Mouse (Mus musculus) limb, embryonic 13.5 days (tissue): ENCODE measurements around the gene Tspan3. TPM values are rescaled to one million over a fixed set of nuclear protein-coding genes. Genes with fewer than 3 reads are reported as not detected.

Experiments
- ATAC-seq: fragments of 200-750 bp; cut with Nextera tagmentation; 2 replicates; pipeline ENCODE4 v1.8.0; 2017; ENCODE audit warnings: low read depth, moderate number of reproducible peaks, moderate TSS enrichment; ENCODE audit not compliant: low FRiP score
- H3K27ac ChIP-seq: fragments of 300-500 bp; sonication (generic); 2 replicates; pipeline ENCODE4 v1.5.1; 2015; ENCODE audit warnings: inconsistent platforms, mild to moderate bottlenecking, moderate library complexity
- H3K27me3 ChIP-seq: fragments of 300-500 bp; sonication (generic); 2 replicates; pipeline ENCODE4 v1.6.1; 2015; ENCODE audit warnings: mild to moderate bottlenecking, inconsistent platforms
- H3K36me3 ChIP-seq: fragments of 300-500 bp; sonication (generic); 2 replicates; pipeline ENCODE4 v1.6.1; 2015; ENCODE audit warnings: inconsistent platforms, mild to moderate bottlenecking, moderate library complexity
- H3K4me1 ChIP-seq: fragments of 300-500 bp; sonication (generic); 2 replicates; pipeline ENCODE4 v1.6.1; 2015; ENCODE audit warnings: inconsistent platforms
- H3K4me2 ChIP-seq: fragments of 300-500 bp; sonication (generic); replicated peaks from 2 replicates; pipeline ENCODE4 v1.6.1; 2015; ENCODE audit warnings: inconsistent platforms, mild to moderate bottlenecking, moderate library complexity
- H3K4me3 ChIP-seq: fragments of 300-500 bp; sonication (generic); 2 replicates; pipeline ENCODE4 v1.5.1; 2015; ENCODE audit warnings: moderate library complexity, mild to moderate bottlenecking, inconsistent platforms
- H3K9ac ChIP-seq: fragments of 300-500 bp; sonication (generic); 2 replicates; pipeline ENCODE4 v1.6.1; 2015; ENCODE audit warnings: mild to moderate bottlenecking, inconsistent platforms
- H3K9me3 ChIP-seq: fragments of 300-500 bp; sonication (generic); 2 replicates; pipeline ENCODE4 v1.6.1; 2016; ENCODE audit warnings: inconsistent platforms
- WGBS: fragments of 180-500 bp; shearing (Covaris S2); methylation state at CpG from one replicate; pipeline ENCODE4 v1.1.7; 2015; 5-methylcytosine and 5-hydroxymethylcytosine counted together
- polyA plus RNA-seq: library from polyadenylated mRNA; unstranded; fragments of >200 nt; fragmentation: Nextera tagmentation; extraction: Ambion mirVana; gene quantifications from 2 replicates; pipeline ENCODE4 v1.2.1, GENCODE M21; 2015

Gene Tspan3
- 550 and 580 TPM in 2 replicates for polyA plus RNA-seq

DNA sequence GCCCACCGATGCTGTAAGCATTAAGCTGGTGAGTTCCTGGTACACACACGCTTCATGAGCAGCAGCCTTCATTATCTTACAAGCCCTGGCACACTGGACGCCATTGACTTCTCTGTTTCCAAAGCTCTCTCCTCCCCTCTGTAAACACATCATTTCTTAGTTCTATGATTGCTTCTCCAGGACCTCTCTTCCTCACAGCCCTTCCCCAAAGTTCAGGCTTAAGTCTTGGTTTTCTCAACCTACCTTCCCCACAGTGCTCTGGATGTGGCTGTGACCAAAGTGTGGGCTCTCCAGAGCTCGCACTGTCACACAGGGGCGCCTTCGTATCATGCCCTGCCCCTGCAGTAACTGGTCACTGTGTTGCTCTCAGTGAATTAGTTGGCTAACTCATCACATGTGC, at the start of gene Tspan3:
Tspan3 (minus strand) TSS at position 101 of the 400 bp plus-strand sequence.
- WGBS: 84% methylated on average over 6 of the region's 6 CpGs
- Histone ChIP-seq H3K4me3 (no peak within 1 kb of the TSS), H3K27ac (peak within 1 kb of the TSS; percentile 67), H3K27me3 (no peaks in the 10 kb centered on the region), H3K36me3 (no peaks in the 10 kb centered on the region), H3K4me2 (peak within 1 kb of the TSS; percentile 5; the same call in 1 of the 2 replicates), H3K9ac (no peak within 1 kb of the TSS), H3K4me1 (peaks cover 37% of the 10 kb centered on the region), H3K9me3 (no peaks in the 10 kb centered on the region)
- no peak for ATAC-seq

DNA sequence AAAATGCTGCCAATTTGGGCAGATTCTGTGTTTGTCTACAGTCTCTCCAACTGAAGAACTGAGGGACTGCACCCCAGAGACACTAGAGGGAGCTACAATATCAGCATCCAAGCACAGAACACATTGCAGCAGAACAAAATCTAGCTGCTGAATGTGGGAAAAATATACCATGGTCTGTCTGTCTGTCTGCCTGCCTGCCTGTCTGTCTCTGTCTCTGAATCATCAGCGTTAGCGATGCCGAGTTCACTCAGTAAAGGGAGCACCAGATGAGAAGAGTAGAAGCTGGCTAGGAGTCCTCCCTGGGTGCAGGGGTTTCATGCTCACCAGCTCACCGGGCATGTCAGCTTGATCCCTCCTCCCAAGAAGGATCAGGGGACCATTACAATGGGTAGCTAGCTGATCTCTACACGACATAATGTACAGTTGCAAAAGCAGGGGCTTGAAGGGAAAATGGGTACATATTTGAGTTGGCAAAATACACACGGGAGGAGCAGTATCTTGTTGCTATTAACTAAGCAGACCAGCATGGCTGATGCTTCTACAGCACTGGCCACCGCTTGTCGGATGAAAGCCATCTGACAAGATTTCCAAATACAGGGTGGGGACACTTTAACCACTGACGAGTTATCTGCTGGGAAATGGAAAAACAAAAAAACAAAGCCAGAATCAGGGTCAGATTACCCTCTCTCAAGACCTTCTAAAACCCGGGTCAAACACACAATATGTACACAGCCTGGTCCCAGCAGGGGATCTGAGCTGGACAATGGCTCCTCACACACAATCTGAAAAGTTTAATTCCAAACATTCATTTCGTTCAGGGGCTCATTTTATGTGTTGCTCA, 48.4 kb upstream of the Tspan3 start:
- 0 out of 2 replicates have a peak, but pooled peaks cover 3% of the 10 kb centered on the region for H3K9me3 ChIP-seq
- no peak overlapping the region for H3K4me3 ChIP-seq
- no peak for ATAC-seq
- H3K27ac ChIP-seq: no peak overlapping the region
- H3K36me3 ChIP-seq: no peaks in the 10 kb centered on the region
- H3K4me2 ChIP-seq: no peak overlapping the region
- H3K9ac ChIP-seq: no peak overlapping the region
- WGBS: 45% methylated on average over 11 of the region's 11 CpGs
- H3K4me1 ChIP-seq: peaks cover 11% of the 10 kb centered on the region
- H3K27me3 ChIP-seq: no peaks in the 10 kb centered on the region

DNA sequence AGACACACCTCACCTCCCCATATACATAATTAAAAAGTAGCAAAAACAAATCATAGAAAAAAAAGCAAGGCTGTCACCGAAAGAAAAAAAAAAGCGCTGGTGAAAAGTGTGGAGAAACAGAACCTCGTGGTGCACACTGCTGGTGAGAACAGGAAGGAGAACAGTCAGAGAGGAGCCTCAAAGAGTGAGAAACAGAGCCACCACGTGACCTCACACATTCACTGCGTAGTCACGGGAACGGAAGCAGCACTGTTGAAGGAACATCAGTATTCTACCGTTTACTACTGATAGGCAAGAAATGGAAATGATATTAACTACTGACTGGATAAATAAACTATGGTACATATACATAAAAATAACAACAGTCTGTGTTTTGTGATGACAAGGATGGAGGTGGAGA, 43.5 kb upstream of the Tspan3 start:
- H3K27ac ChIP-seq: no peak overlapping the region
- no peak overlapping the region for H3K4me2 ChIP-seq
- no peak overlapping the region for H3K9ac ChIP-seq
- 84% methylated on average over 8 of the region's 8 CpGs for WGBS
- H3K27me3 ChIP-seq: no peaks in the 10 kb centered on the region
- H3K9me3 ChIP-seq: 0 out of 2 replicates have a peak, but pooled peaks cover 3% of the 10 kb centered on the region
- H3K36me3 ChIP-seq: peaks cover 16% of the 10 kb centered on the region; the same call in 1 of the 2 replicates
- H3K4me1 ChIP-seq: peaks cover 4% of the 10 kb centered on the region
- H3K4me3 ChIP-seq: no peak overlapping the region
- no peak for ATAC-seq

DNA sequence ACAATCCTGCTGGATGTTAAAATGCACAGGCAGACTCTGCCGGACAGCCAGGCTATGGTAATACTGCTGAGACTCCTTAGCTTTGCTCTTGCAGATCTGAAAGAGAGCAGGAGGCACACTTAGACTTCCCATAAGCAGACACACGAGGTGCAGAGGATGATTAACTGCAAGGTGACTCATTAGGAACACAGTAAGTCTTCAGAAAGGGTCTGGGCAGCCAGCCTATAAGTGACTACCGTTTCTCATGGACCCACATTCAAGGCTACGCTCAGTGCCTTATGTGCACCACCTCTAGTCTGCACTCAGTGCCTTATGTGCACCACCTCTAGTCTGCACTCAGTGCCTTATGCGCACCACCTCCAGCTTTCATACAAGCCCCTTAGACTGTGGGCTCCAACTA, 42.2 kb upstream of the Tspan3 start:
- Histone ChIP-seq H3K4me3 (no peak overlapping the region), H3K4me2 (no peak overlapping the region), H3K27me3 (no peaks in the 10 kb centered on the region), H3K4me1 (peaks cover under 1% of the 10 kb centered on the region), H3K9me3 (0 out of 2 replicates have a peak, but pooled peaks cover 3% of the 10 kb centered on the region), H3K9ac (no peak overlapping the region), H3K27ac (no peak overlapping the region), H3K36me3 (peaks cover 16% of the 10 kb centered on the region; the same call in 1 of the 2 replicates)
- ATAC-seq: no peak
- WGBS: 78% methylated on average over 5 of the region's 5 CpGs

DNA sequence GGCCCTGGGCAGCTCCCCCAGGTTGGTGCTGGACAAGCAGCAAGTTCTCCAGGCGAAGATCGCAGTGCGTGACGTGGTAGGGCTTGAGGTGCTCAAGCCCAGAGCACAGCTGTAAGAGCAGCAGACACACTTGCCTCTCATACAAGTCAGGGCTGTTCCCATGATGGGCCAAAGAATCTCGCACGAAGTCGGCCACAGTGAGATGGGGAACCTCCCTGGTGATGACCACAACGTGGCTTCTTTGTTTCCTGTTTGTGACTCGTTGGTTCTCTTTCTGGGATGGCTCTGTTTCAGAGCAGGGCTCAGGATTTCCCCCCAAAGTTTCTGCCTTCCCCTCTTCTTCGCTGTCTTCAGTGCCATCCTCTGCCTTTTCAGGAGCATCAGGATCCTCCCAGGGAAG, 41.8 kb upstream of the Tspan3 start:
- no peak overlapping the region for H3K9ac ChIP-seq
- 0 out of 2 replicates have a peak, but pooled peaks cover 3% of the 10 kb centered on the region for H3K9me3 ChIP-seq
- ATAC-seq: no peak
- H3K4me2 ChIP-seq: no peak overlapping the region
- WGBS: 89% methylated on average over 10 of the region's 10 CpGs
- H3K27me3 ChIP-seq: no peaks in the 10 kb centered on the region
- peaks cover 16% of the 10 kb centered on the region; the same call in 1 of the 2 replicates for H3K36me3 ChIP-seq
- peaks cover 5% of the 10 kb centered on the region for H3K4me1 ChIP-seq
- no peak overlapping the region for H3K4me3 ChIP-seq
- no peak overlapping the region for H3K27ac ChIP-seq

DNA sequence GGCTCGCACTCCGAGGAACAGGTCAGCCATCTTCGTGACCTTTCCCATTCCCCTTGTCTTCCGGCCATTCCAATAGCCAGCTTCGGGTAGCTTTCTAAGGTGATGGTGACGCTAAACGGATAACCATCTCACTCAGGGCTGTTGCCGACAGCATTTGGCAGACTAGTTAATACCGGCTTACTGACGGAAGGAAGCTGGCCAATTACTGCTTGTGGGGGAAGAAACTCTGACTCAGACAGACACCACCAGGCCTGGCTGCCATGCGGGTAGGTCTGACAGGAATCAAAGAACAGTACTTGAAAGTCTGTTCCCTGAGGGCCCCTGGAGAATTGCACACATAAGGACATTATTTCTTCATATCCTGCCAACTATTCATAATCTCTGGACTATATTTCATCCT, 40.1 kb upstream of the Tspan3 start:
- Histone ChIP-seq H3K36me3 (peaks cover 16% of the 10 kb centered on the region; the same call in 1 of the 2 replicates), H3K9me3 (0 out of 2 replicates have a peak, but pooled peaks cover 3% of the 10 kb centered on the region), H3K4me1 (peaks cover 21% of the 10 kb centered on the region), H3K9ac (no peak overlapping the region), H3K4me2 (no peak overlapping the region), H3K4me3 (no peak overlapping the region), H3K27me3 (no peaks in the 10 kb centered on the region), H3K27ac (no peak overlapping the region)
- 66% methylated on average over 11 of the region's 11 CpGs for WGBS
- ATAC-seq: no peak

DNA sequence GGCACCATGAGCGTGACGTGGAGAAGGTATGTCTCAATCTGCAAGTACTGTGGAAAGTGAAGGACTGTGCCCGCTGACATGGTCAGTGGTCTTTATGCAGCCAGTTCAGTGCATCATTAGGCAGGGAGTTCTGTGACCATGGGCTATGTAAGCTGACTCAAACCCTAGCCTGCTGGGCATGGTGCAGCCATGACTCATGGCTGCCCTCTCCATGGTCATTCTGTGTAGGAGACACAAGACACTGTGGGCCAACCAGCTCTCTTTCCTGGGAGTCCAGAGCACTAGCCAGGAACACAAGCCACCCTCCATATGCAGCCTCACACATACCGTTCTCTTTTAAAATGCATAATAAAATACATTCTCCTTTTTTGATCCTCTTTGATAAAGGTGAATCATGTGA, 39.0 kb upstream of the Tspan3 start:
- peaks cover 26% of the 10 kb centered on the region for H3K4me1 ChIP-seq
- H3K9me3 ChIP-seq: no peaks in the 10 kb centered on the region
- no peaks in the 10 kb centered on the region for H3K27me3 ChIP-seq
- no peak overlapping the region for H3K27ac ChIP-seq
- H3K9ac ChIP-seq: no peak overlapping the region
- peaks cover 16% of the 10 kb centered on the region; the same call in 1 of the 2 replicates for H3K36me3 ChIP-seq
- ATAC-seq: no peak
- H3K4me3 ChIP-seq: no peak overlapping the region
- H3K4me2 ChIP-seq: no peak overlapping the region
- WGBS: 95% methylated on average over 4 of the region's 4 CpGs

DNA sequence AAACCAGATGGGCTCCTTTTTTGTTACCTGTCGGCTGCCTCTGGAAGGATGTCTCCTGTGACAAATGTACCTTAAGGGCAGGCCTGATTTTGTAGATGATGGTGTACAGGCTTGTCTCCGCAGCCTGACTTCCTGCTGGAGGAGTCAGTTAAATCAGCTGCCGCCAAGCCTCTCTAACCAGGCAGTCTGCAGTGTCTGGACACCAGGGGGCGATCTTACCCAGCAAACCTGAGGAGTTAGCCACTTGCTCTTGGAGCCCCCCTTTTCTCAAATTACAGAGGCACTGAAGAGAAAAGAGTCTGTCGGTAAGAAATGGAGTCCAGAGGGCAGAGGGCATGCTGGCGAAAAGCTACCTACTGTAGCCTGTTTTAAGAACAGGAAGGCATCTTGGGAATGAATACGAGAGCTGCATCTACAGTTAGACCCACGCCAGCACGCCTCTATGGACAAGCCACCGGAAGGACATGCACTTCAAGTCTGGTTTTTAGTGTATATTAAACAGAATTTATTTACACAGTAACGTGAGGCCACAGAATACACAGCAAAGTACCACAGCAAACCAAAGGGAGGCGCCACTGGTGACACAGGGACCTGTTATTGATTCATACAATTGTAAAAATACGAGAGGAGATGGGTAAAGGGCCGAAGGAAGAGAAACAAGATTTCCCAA, 35.5 kb upstream of the Tspan3 start:
- no peaks in the 10 kb centered on the region for H3K9me3 ChIP-seq
- no peak overlapping the region for H3K9ac ChIP-seq
- no peak overlapping the region for H3K27ac ChIP-seq
- 30% methylated on average over 14 of the region's 14 CpGs for WGBS
- no peaks in the 10 kb centered on the region for H3K27me3 ChIP-seq
- ATAC-seq: peak; percentile 48
- 0 out of 2 replicates have a peak overlapping the region, but pooled peaks have one; percentile 31 for H3K4me2 ChIP-seq
- peaks cover 5% of the 10 kb centered on the region; the same call in 1 of the 2 replicates for H3K36me3 ChIP-seq
- peaks cover 26% of the 10 kb centered on the region for H3K4me1 ChIP-seq
- H3K4me3 ChIP-seq: no peak overlapping the region

DNA sequence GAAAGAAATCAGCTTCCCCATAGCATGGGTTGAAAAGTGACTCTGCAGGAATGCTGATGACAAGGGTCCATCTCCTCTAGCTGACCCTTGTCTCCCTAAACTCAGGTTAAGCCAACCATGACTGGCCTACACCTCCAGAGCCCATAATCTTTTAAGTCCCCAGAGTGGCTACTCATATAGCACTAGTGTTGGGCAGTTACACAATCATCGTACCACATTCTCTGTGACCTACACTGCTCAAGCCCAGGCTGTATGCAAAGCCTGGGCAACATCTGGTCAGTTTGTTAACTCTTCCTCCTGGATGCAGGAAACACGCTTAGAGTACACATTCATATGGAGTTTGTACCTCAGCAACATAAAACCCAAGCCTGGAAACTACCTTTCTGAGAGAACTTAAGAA, 34.9 kb upstream of the Tspan3 start:
- Histone ChIP-seq H3K4me3 (no peak overlapping the region), H3K9me3 (no peaks in the 10 kb centered on the region), H3K4me1 (peaks cover 27% of the 10 kb centered on the region), H3K4me2 (no peak overlapping the region), H3K36me3 (no peaks in the 10 kb centered on the region), H3K27me3 (no peaks in the 10 kb centered on the region), H3K9ac (no peak overlapping the region), H3K27ac (no peak overlapping the region)
- no peak for ATAC-seq
- WGBS: 50% methylated on average over 2 of the region's 2 CpGs

DNA sequence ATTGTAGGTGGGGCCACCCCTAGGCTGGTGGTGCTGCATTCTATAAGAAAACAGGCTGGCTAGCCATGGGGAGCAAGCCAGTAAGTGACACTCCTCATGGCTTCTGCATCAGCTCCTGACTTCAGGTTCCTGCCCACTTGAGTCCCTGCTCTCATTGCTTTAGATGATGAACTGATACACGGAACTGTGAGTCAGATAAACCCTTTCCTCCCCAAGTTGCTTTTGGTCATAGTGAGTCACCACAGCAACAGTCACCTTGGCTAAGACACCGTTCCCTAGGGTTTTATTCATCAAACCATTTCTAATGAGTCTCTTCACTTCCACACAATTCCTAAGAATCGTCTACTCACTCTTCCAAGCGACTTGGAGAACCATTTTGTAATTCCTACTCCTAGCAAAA, 31.6 kb upstream of the Tspan3 start:
- Histone ChIP-seq H3K4me1 (peaks cover 32% of the 10 kb centered on the region), H3K27ac (no peak overlapping the region), H3K27me3 (peaks cover 5% of the 10 kb centered on the region; the same call in 1 of the 2 replicates), H3K9ac (no peak overlapping the region), H3K4me2 (no peak overlapping the region), H3K4me3 (no peak overlapping the region), H3K36me3 (no peaks in the 10 kb centered on the region), H3K9me3 (no peaks in the 10 kb centered on the region)
- ATAC-seq: no peak
- WGBS: 88% methylated on average over 4 of the region's 4 CpGs

DNA sequence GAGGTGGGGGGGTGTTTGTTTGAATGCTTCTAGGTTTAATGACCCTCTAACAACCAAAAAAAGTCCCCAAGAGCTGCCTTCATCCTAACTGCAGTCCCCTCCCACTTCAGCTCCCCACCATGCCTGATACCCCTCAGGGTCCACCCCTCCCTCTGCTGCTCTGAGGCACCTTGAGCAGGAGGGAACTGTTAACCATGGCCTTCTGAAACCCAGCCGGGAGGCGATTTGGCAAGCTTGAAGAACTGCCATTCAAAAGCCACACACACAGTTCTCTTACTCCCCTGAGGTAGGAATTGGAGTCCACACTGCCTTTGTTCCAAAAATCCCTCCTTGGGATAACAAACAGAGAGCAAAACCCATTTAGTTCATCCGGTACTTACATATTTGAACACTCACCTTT, 29.9 kb upstream of the Tspan3 start:
- H3K4me2 ChIP-seq: no peak overlapping the region
- H3K4me3 ChIP-seq: no peak overlapping the region
- WGBS: 32% methylated on average over 3 of the region's 3 CpGs
- peaks cover 25% of the 10 kb centered on the region for H3K4me1 ChIP-seq
- H3K27ac ChIP-seq: no peak overlapping the region
- H3K9me3 ChIP-seq: no peaks in the 10 kb centered on the region
- H3K27me3 ChIP-seq: peaks cover 5% of the 10 kb centered on the region; the same call in 1 of the 2 replicates
- H3K9ac ChIP-seq: no peak overlapping the region
- no peaks in the 10 kb centered on the region for H3K36me3 ChIP-seq
- no peak for ATAC-seq
